In genomic region chr10:60285183-60285582, GRCm38 (mm10) we compare ENCODE assay signal across 8 mouse cellular contexts. TPM values are rescaled to one million over a fixed set of nuclear protein-coding genes. Genes with fewer than 3 reads are reported as not detected.
A peak's percentile ranks its signal among the peaks of the same experiment; 100 is the strongest.
DNase-seq lines count a peak whose midpoint lies in the region; ATAC-seq and TF ChIP-seq lines count a peak whose summit lies in the region.

No protein-coding gene starts in this region.

- 0 out of 2 replicates have a peak, but pooled peaks have one; percentile 5 for ATAC-seq in kidney, embryonic 15.5 days (replicated peaks; ENCODE audit: low FRiP score)
- ATAC-seq in embryonic facial prominence, embryonic 12.5 days (ENCODE audit: insufficient number of reproducible peaks, insufficient read depth, low FRiP score, low TSS enrichment) = no peak
- ATAC-seq in hindbrain, postnatal 0 days = peak; percentile 39
- ATAC-seq in midbrain, postnatal 0 days (ENCODE audit: low FRiP score) = peak; percentile 7; the same call in 1 of the 2 replicates

- TF ChIP-seq CTCF in hindbrain, postnatal 0 days (IDR thresholded peaks at IDR 0.05; ENCODE audit: low read depth) = no peak
- TF ChIP-seq CTCF in midbrain, postnatal 0 days (IDR thresholded peaks at IDR 0.05) = no peak

- no peaks in the 10 kb centered on the region for H3K36me3 ChIP-seq in kidney, embryonic 15.5 days
- 0 out of 2 replicates have a peak, but pooled peaks cover under 1% of the 10 kb centered on the region for H3K36me3 ChIP-seq in embryonic facial prominence, embryonic 12.5 days
- no peaks in the 10 kb centered on the region for H3K36me3 ChIP-seq in hindbrain, postnatal 0 days (ENCODE audit: insufficient read depth, low read length)
- H3K36me3 ChIP-seq in midbrain, postnatal 0 days (ENCODE audit: insufficient read depth, low read length) = no peaks in the 10 kb centered on the region

- no peak for DNase-seq in kidney, postnatal 25 days
- DNase-seq in hindbrain, postnatal 0 days (ENCODE audit: low spot score) = no peak
- DNase-seq in midbrain, postnatal 0 days (ENCODE audit: low spot score) = no peak
- DNase-seq in spleen, postnatal 36 days (ENCODE audit: low spot score in 2 of 2) = no peak
- DNase-seq in left cerebral cortex, postnatal 14 days (ENCODE audit: low spot score in 2 of 2) = no peak
- no peak for DNase-seq in cerebellum, adult 11-12 months

- intact Hi-C loops in left cerebral cortex, postnatal 14 days (cut with DNase I) = no loop called here

- no peaks in the 10 kb centered on the region for H3K27me3 ChIP-seq in kidney, embryonic 15.5 days
- H3K27me3 ChIP-seq in embryonic facial prominence, embryonic 12.5 days = no peaks in the 10 kb centered on the region
- no peaks in the 10 kb centered on the region for H3K27me3 ChIP-seq in hindbrain, postnatal 0 days (ENCODE audit: insufficient read depth, low read length)
- H3K27me3 ChIP-seq in midbrain, postnatal 0 days (ENCODE audit: insufficient read depth, low read length) = no peaks in the 10 kb centered on the region

- no peaks in the 10 kb centered on the region for H3K9me3 ChIP-seq in kidney, embryonic 15.5 days (replicated peaks)
- no peaks in the 10 kb centered on the region for H3K9me3 ChIP-seq in embryonic facial prominence, embryonic 12.5 days
- H3K9me3 ChIP-seq in hindbrain, postnatal 0 days (ENCODE audit: low read length) = no peaks in the 10 kb centered on the region
- H3K9me3 ChIP-seq in midbrain, postnatal 0 days (ENCODE audit: low read length) = no peaks in the 10 kb centered on the region

- peak overlapping the region; percentile 17; the same call in 1 of the 2 replicates for H3K4me2 ChIP-seq in kidney, embryonic 15.5 days
- H3K4me2 ChIP-seq in embryonic facial prominence, embryonic 12.5 days (replicated peaks) = peak overlapping the region; percentile 29
- peak overlapping the region; percentile 56 for H3K4me2 ChIP-seq in hindbrain, postnatal 0 days (ENCODE audit: low read depth, low read length)
- H3K4me2 ChIP-seq in midbrain, postnatal 0 days (ENCODE audit: low read depth, low read length, poor library complexity, severe bottlenecking) = peak overlapping the region; percentile 44

- peaks cover 60% of the 10 kb centered on the region for H3K4me1 ChIP-seq in kidney, embryonic 15.5 days
- H3K4me1 ChIP-seq in embryonic facial prominence, embryonic 12.5 days = peaks cover 76% of the 10 kb centered on the region
- H3K4me1 ChIP-seq in hindbrain, postnatal 0 days (ENCODE audit: insufficient read depth, low read length) = peaks cover 51% of the 10 kb centered on the region
- peaks cover 49% of the 10 kb centered on the region for H3K4me1 ChIP-seq in midbrain, postnatal 0 days (ENCODE audit: insufficient read depth, low read length)

- H3K9ac ChIP-seq in kidney, embryonic 15.5 days = no peak overlapping the region
- H3K9ac ChIP-seq in embryonic facial prominence, embryonic 12.5 days = 0 out of 2 replicates have a peak overlapping the region, but pooled peaks have one; percentile 15
- H3K9ac ChIP-seq in hindbrain, postnatal 0 days (replicated peaks; ENCODE audit: low read length) = peak overlapping the region; percentile 28; the same call in 1 of the 2 replicates
- H3K9ac ChIP-seq in midbrain, postnatal 0 days (replicated peaks; ENCODE audit: low read length, poor library complexity, severe bottlenecking) = peak overlapping the region; percentile 9; the same call in 1 of the 2 replicates

- no peak overlapping the region for H3K4me3 ChIP-seq in kidney, embryonic 15.5 days (replicated peaks)
- H3K4me3 ChIP-seq in embryonic facial prominence, embryonic 12.5 days = no peak overlapping the region
- H3K4me3 ChIP-seq in hindbrain, postnatal 0 days (ENCODE audit: low read length) = peak overlapping the region; percentile 23
- H3K4me3 ChIP-seq in midbrain, postnatal 0 days (ENCODE audit: low read depth, low read length) = peak overlapping the region; percentile 9; the same call in 1 of the 2 replicates

- peak overlapping the region; percentile 47 for H3K27ac ChIP-seq in kidney, embryonic 15.5 days
- H3K27ac ChIP-seq in embryonic facial prominence, embryonic 12.5 days = peak overlapping the region; percentile 79
- peak overlapping the region; percentile 89 for H3K27ac ChIP-seq in hindbrain, postnatal 0 days
- H3K27ac ChIP-seq in midbrain, postnatal 0 days (ENCODE audit: low read depth, low read length) = peak overlapping the region; percentile 70

- 47% methylated on average over 8 of the region's 8 CpGs for WGBS in kidney, embryonic 15.5 days
- WGBS in embryonic facial prominence, embryonic 12.5 days = 80% methylated on average over 8 of the region's 8 CpGs
- 22% methylated on average over 8 of the region's 8 CpGs for WGBS in hindbrain, postnatal 0 days
- WGBS in midbrain, postnatal 0 days = 25% methylated on average over 8 of the region's 8 CpGs

RNA-seq across cellular contexts. Expression of gene Psap, which starts 7.8 kb away (rescaled TPM):
- polyA plus RNA-seq in kidney, embryonic 15.5 days (2015; fragmentation: Nextera tagmentation; extraction: Ambion mirVana) = 132 and 162 TPM in 2 replicates
- polyA plus RNA-seq in embryonic facial prominence, embryonic 12.5 days (2016; fragmentation: Nextera tagmentation; extraction: Ambion mirVana) = 75.7 and 77.6 TPM in 2 replicates
- 768 and 845 TPM in 2 replicates for total RNA-seq in hindbrain, postnatal 0 days (2014; rRNA removed)
- 277 and 281 TPM in 2 replicates for polyA plus RNA-seq in hindbrain, postnatal 0 days (2015; fragmentation: Nextera tagmentation; extraction: Ambion mirVana)
- 714 and 811 TPM in 2 replicates for total RNA-seq in midbrain, postnatal 0 days (2014; rRNA removed)
- polyA plus RNA-seq in midbrain, postnatal 0 days (2015; fragmentation: Nextera tagmentation; extraction: Ambion mirVana) = 272 and 300 TPM in 2 replicates
- 1,000 to 10,000 TPM; 1,462 to 1,465 TPM for total RNA-seq in left cerebral cortex, postnatal 14 days (2021)

Comparison
In these comparisons a context has a peak if more than half of its experiments do, and no peak if none do; other contexts are left out.
1. H3K4me3 ChIP-seq: peak in hindbrain, postnatal 0 days (single experiment) and midbrain, postnatal 0 days (single experiment); none in kidney, embryonic 15.5 days (single experiment) and embryonic facial prominence, embryonic 12.5 days (single experiment).
2. Peak in every context shown above with its lines, with median percentiles within 50 percentile points of each other: H3K27ac ChIP-seq and H3K4me2 ChIP-seq.